Mouse (Mus musculus) ovary, adult 18-20 months (tissue): ENCODE data around the gene Hdhd3.
"Not testable (repeated sequence)": the region's sequence is repeated elsewhere in the genome, so short reads cannot be mapped to it uniquely, and the experiment has no call there.

Experiments
- DNase-seq: peaks from one replicate; pipeline ENCODE4 v3.0.0; 2022; ENCODE audit warnings: low spot score, mixed read lengths

Gene Hdhd3

DNA sequence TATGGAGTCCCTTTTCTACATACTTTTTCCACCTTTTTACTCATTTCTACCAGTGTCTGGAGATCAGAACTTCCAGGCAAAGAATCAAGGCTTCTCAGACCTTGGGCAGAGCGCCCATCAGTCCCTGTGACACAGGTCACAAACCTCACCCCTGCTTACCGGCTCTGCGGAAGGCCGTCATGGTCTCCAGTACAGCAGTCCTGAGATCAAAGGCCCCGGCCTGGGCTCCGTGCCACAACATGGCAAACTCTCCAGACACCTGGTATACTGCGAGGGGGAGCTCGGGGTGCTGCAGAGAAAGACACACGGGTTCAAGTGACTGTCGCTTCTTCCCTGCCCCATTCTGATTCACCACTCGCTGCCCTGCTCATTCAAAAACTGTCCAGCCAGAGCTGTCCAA is 6.7 kb upstream of the Hdhd3 start:
- peak; percentile 82 for DNase-seq

DNA sequence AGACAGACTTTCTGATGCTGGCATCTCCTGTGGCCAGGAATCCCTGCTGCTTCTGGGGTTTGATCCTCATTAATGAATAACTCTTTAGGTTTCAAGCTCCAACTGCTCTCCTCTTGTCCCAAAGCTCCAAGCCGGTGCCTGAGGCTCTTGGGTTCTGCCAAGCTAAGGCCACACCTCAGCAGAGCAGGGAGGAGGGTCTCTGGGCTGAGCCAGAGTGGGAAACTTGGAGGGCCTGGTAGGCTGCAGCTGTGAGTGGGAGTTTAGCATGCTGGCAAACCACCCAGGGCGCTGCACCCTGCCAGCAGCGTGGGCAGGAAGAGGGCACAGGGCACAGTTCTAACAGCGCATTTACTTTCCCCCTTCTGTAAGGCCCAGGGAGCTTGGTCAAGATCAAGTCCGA is 5.6 kb upstream of the Hdhd3 start:
- peak; percentile 69 for DNase-seq

GRCm38 (mm10) chr4:62506798-62507197 is 3.5 kb upstream of the Hdhd3 start:
- DNase-seq, result no peak

DNA sequence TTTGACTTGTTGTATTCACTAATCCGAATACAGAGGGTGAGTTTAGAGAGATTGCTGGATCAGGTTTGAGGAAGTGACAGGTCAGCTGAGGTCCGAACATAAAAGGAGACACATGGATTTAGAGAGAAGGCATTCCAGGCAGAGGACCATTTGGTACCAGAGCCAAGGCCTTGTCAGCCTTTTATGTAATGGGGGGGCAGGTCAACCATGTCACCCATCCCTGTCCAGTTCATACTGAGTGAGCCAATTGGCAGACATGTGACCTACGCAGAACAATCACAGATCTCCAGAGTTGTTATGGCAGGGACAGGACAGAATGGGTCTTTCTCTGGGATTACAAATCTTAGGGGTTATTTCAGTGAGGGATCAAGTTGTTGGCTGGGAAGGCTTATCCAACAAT is 2.7 kb upstream of the Hdhd3 start:
- DNase-seq, result no peak

DNA sequence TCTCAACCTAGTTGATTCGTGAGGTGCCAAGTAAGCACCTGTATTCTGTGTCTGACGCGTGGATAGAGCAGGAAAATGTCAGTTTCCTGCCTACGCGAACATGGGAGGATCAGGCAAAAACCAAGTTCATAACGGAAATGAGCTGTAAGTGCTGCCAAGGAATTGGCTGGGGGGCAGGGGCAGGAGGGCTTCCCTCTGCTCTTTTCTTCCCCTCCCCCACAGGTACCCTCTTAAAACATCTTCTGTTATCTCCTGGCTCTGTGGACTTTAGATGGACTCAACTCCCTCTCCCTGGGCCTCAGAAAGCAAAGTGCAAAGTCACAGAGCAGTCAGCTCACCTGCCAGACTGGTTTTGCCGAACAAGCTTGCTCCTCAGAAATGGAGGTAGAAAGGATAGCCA is 298 bp downstream of the Hdhd3 start:
- no peak for DNase-seq

DNA sequence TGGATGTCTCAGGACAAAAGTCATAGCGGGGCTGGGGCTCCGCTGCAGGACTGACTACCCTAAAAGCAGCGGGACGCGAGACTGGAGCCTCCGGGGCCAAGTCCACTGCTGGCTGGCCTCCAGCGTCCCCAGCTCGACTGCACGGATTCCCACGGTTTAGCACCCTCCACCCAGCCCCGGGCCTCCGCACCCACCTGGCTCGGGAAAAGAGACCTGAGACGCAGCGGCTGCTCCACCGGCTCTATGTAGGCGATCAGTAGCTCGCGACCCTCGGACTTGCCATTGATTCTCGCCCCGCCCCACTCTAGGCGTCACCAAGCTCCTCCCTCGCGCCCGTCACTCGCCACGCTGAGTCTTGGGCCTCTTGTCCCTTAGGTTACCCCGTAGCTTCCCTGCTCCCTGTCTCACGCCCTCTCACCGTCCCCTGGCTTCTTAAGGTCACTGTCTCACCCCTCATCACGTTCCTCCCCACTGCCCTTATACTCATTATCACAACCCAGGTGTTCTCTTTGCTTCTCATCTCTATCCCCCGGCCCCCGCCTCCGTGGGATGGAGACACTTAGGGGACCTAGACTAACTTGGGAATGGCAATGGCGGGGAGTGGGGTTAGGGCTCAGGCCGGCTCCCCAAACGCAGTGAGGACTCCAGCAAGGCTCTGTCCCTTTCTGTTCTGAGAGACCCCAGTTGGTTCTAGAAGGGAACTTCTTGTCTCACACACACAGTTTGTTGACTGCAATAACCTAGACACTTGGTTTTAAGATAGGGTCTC is 1.1 kb downstream of the Hdhd3 start:
- peak; percentile 82 for DNase-seq

GRCm38 (mm10) chr4:62501534-62501933 is 1.7 kb downstream of the Hdhd3 start:
- DNase-seq, result no peak

DNA sequence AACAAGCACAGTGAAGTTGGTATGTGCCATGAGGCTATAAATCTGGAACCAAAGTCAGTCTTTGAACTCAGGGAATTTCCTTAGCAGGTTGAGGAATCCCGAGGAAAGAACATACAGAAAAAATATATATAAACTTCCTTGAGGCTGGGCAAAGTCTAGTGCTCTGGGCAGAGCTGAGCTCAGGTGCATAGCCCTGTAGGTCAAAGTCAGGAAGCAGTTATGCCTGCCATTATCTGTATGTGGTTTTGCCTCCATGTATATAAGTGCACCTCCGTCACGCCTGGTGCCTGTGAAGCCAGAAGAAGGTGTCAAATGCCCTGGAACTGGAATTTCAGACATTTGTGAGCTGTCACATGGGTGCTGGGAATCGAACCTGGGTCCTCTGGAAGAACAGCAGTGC is 2.5 kb downstream of the Hdhd3 start:
- DNase-seq, result no peak

- DNase-seq, result peak; percentile 78
Observed at GRCm38 (mm10) chr4:62496815-62497214, 6.5 kb downstream of the Hdhd3 start.

GRCm38 (mm10) chr4:62495946-62496345 is 7.3 kb downstream of the Hdhd3 start:
- no peak for DNase-seq

DNA sequence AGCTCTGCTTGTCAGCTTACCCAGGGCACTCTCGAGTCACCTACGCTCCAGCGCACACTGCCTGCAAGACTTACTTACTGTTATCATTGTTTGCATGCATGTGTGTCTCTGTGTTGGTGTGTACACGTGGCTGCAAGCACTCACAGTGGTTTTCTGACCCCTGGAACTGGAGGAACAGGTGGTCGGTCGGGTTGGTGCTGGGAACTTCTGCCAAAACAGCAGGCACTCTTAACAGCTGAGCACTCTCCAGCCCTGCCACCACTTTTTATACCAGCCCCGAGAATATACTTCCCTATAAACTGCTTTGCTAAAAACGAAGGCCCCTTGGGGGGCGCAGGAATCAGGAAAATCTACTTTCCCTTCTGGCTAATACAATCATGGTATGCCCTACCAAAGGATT is 9.0 kb downstream of the Hdhd3 start:
- no peak for DNase-seq

DNA sequence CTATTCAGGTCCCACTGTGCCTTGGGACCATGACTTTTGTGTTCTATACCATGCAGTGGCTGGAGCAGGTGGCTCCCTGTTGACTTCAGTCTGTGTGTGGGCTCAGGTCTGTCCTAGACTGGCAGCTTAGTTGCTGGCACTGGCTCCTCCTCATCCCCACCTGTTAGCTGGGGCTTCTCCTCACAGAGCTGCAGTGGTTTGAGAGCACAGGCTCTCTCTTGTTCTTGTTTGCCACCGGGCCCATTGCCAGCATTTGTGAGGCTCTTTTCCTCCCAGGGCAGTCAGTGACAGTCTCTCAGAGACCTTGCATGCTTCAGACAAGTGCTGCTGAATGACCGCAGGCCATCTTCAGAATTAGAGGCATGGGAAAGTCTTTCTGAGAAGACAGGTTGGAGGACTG is 10.6 kb downstream of the Hdhd3 start:
- DNase-seq, result no peak

- DNase-seq, result no peak
Observed at GRCm38 (mm10) chr4:62487914-62488313, 15.4 kb downstream of the Hdhd3 start.

DNA sequence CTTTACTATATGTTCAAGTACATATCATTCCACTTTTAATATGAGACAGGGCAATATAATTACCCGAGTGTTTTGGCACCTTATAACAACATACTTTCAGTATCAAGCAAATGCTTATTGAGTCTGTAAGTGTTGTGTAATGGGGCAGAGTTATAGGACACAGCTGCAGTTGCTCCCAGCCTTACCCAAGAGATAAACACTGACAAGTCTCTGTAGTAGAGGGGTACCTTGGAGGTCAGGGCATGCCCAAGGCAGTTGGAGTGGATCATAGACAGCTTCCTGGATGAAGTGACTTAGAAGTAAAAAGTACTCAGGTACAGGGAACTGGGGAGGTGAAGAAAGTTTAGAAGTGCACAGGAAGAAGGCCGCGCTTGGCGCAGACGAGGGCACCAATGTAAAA is 16.1 kb downstream of the Hdhd3 start:
- DNase-seq, result no peak

- DNase-seq, result no peak
Observed at GRCm38 (mm10) chr4:62486162-62486696, 17.0 kb downstream of the Hdhd3 start.

DNA sequence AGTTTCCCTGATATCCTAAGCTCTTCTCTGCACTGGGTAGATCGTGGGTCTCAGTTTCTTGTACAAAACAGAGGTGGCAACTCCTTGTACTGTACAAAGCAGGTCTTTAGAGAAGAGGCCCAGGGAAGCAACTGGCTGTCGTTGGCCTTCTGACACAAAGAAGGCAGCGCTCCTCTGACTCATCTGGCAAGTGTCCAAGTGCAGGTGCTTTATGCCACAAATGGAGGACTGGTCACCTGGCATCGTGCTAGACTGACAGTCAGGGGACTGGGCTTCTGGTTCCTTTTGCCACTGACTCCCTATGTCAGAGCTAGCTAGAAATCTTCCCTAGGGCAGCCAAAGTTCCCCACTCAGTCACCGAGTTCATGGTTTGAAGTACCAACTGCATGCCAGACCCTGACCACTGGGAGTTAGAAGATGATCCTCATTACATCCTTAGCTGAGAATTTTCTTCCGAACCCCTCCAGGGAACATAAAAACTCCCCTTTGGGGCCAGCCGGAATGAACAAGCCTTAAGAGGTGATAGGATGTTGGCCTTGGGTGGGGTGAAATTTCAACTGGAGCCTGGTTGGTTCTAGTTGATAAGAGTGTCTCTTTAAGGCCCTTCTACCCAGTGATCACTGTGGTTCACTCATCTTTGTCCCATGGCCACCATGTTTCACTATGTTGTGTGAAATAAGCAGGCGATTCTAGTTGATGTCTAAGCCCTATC is 17.7 kb downstream of the Hdhd3 start:
- DNase-seq, result no peak

DNA sequence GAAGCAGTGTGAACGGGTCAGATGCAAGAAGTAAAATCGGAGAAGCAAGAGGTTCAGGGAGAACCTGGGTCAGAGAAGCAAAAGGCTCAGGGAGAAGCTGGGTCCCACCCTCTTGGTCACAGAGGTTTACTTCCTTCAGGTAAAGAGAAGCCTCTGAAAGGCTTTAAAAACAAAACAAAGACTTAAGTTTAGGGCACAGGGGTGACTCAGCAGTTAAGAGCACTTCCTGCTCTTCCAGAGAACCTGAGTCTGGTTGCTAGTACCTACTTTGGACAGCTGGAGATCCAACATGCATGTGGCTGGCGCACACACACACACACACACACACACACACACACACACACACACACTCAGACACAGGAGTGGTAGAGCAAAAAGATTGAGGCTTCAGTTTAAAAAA is 18.3 kb downstream of the Hdhd3 start:
- DNase-seq, result no peak

DNA sequence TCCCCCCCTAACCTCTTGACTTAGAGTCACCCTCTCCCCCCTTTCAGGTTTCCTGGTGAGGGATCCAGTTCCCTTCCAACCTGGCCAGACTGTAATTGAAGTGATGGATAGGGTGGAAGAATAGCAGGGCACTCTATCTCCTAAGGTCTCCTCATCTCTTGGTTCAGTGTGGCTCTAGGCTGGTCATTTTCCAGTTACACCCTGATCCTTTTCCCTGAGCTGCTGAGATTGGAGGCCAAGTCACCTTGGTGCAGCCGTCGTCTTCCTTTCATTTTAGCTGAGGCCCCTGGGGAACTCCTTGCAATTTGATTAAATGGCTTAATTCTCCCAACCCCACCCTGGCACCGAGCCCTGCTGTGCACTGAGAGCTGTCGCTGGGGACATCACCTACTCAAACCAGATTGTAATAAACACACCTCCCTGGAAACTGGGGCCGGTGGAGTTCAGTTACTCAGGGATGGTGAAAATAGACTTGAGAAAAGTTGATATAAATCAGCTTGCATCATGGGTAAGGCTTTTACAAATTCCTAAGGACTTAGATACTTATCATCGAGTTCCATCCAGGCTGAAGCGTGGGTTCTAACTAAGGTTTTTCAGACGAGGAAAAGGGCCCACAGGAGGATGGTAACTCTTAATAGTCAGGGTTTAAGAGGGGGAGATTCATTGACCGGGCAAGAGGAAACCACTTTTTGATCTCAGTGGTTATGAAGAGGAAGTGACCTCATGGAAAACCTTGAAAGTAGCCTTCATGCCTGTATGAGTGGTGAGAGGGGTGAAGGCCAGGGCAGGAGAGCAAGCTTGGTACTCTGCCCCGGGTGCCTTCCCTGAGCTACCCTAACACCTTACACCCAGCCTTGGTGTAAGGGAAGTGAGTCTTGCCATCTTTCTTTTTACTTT is 22.3 kb downstream of the Hdhd3 start:
- DNase-seq, result no peak

GRCm38 (mm10) chr4:62479937-62480708 is 23.1 kb downstream of the Hdhd3 start, which contains the start of gene Bspry:
Bspry (plus strand) TSS chr4:62480053.
- no peak for DNase-seq

DNA sequence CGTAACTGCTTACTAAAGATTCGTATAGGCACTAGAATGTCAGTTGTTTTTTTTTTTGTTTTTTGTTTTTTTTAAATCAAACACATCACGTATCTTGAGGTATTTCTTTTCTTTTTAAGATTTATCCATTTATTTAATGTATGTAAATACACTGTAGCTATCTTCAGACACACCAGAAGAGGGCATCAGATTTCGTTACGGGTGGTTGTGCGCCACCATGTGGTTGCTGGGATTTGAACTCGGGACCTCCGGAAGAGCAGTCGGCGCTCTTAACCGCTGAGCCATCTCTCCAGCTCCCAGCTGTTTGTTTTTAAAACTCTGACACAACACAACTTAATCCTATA is 23.7 kb downstream of the Hdhd3 start:
- DNase-seq, result not testable (repeated sequence)

DNA sequence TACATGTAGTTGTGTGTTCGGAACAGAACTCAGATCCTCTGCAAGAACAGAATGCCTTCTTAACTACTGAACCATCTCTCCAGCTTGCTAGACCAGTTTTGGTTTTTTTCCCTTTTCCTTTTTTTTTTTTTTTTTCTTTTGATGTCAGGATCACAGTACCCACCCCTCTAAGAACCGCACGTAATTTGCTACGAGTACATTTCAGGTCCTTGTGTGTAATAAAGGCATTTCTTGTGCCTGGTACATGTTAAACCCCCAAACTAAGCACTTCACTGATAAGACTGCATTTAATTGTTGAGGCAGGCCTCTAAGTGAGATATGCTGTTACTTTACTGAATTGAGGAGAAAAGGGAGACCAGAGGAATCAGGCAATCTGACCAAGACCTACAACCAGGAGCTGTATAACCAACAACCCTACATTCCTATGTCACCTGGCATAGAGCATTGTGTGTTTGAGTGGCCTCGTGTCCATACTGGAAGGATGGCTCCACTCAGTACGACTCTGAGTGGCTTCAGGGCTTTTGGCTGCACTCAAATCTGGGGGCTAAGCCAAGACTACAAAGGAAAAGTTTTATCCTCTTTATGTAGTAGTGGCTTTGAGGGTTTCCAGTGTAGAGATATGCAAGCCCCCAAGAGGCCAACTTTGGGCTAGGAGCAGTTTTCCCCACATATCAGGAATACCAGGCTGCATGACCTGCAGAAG is 25.6 kb downstream of the Hdhd3 start:
- DNase-seq, result no peak
